Mouse (Mus musculus): ENCODE measurements around the gene Plce1. TPM values are rescaled to one million over a fixed set of nuclear protein-coding genes. Genes with fewer than 3 reads are reported as not detected.
A peak's percentile ranks its signal among the peaks of the same experiment; 100 is the strongest.

The Plce1 gene
- polyA plus RNA-seq, 1 experiment, result 2.2 TPM

DNA sequence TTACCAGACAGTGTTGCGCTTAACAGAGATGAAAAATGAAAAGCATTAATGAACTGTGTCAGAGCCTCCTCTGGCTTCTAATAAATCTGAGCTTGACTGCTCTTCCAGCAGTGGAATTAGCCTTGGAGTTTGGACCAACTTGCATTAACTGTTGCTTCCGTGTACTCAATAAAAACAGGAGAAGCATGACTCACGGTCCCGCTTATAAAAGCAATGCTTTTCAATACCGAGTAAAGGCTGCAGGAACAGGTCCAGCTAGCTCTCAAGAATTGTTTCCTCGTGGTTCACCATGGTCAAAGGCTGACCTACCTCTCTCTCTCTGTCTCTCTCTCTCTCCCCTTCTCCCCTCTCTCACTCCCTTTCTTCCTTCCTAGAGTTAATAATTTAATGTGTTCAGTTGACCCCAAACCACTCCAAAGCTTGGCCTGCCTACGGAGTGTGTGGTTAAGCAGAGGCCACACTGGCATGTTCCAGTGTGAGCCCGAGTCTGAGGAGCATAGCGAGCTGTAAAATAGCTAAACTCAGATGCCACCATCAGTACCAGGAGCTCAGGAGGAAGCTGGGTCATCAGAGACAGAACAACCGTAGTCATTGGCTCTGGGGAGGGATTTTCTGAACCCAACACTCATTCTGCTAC, 10.5 kb upstream of the Plce1 start:
- no peak overlapping the region for H3K27ac ChIP-seq (ENCODE audit: insufficient read depth, low read length)
- no peak overlapping the region for H3K4me3 ChIP-seq (ENCODE audit: insufficient read depth, low read length)
- H3K4me1 ChIP-seq (ENCODE audit: control insufficient read depth, insufficient read depth, low read length), result no peaks in the 10 kb centered on the region
- TF ChIP-seq POLR2A (IDR thresholded peaks at IDR 0.05; ENCODE audit: extremely low read depth, insufficient read depth, low read length) (no peak), CTCF (IDR thresholded peaks at IDR 0.05; ENCODE audit: extremely low read depth, insufficient read depth, low read length) (no peak)

DNA sequence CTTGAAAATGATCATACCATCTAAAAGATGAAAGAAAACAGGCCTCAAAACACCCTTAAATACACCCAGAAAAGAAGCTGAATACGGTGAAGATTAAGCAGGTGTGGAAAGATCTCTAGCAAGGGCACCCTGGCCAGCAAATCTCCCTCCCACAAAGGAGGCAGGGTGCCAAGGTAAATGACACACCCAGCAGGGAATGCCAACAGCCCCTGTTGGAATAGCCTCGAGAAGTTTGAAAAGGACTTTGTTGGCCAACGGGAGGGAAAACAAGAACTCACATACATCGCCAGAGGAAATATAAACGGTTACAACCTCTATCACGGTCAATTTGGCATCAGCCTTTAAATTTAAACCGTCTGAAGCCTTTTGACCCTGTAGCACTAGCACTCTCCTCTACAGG, 5.5 kb upstream of the Plce1 start:
- Histone ChIP-seq H3K27ac (ENCODE audit: insufficient read depth, low read length) (no peak overlapping the region), H3K4me1 (ENCODE audit: control insufficient read depth, insufficient read depth, low read length) (no peaks in the 10 kb centered on the region), H3K4me3 (ENCODE audit: insufficient read depth, low read length) (no peak overlapping the region)
- TF ChIP-seq CTCF (IDR thresholded peaks at IDR 0.05; ENCODE audit: extremely low read depth, insufficient read depth, low read length), result no peak
- TF ChIP-seq POLR2A (IDR thresholded peaks at IDR 0.05; ENCODE audit: extremely low read depth, insufficient read depth, low read length), result no peak

DNA sequence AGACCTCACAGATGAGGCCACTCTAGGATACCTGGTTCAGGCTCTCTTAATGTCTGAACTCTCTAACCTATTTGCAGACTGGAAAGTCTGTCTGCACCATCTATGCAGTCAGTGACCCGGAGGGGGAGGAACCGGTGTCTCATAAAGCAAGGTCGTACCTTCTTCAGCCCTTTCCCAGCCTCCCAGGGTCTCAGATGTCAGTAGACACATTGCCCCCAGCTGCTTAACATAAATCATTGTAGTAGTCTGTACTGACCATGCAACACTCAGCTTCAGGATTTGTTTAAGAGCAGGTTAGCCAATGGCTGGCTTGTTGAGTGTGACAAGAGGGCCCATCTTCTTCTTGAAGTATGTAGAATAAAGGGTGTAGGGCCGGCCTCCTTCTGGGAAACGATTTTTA, 2.6 kb upstream of the Plce1 start:
- Histone ChIP-seq H3K27ac (ENCODE audit: insufficient read depth, low read length) (no peak overlapping the region), H3K4me3 (ENCODE audit: insufficient read depth, low read length) (no peak overlapping the region), H3K4me1 (ENCODE audit: control insufficient read depth, insufficient read depth, low read length) (peaks cover 2% of the 10 kb centered on the region; the same call in 1 of the 2 replicates)
- TF ChIP-seq POLR2A (IDR thresholded peaks at IDR 0.05; ENCODE audit: extremely low read depth, insufficient read depth, low read length) (no peak), CTCF (IDR thresholded peaks at IDR 0.05; ENCODE audit: extremely low read depth, insufficient read depth, low read length) (no peak)

DNA sequence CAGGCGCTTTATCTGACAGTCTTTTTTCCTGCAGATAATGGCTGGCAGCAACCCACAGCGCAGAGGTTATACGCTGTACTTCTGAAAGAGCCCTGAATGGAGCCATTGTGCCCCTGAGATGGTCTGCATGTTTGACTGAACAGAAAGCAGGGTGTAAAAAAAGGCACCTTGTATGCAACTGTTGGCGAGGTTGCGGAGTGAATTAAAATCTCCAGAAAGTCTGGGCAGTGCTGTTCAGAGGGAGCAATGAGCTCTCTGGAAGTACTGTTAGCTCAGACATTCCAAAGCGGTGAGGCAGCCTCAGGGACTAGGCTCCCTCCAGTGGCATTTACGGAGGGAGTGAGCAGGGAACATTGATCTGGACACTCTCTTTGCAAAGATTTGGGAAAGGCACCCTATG, 2.0 kb upstream of the Plce1 start:
- TF ChIP-seq CTCF (IDR thresholded peaks at IDR 0.05; ENCODE audit: extremely low read depth, insufficient read depth, low read length) (no peak), POLR2A (IDR thresholded peaks at IDR 0.05; ENCODE audit: extremely low read depth, insufficient read depth, low read length) (no peak)
- no peak overlapping the region for H3K4me3 ChIP-seq (ENCODE audit: insufficient read depth, low read length)
- no peak overlapping the region for H3K27ac ChIP-seq (ENCODE audit: insufficient read depth, low read length)
- peaks cover 2% of the 10 kb centered on the region; the same call in 1 of the 2 replicates for H3K4me1 ChIP-seq (ENCODE audit: control insufficient read depth, insufficient read depth, low read length)

DNA sequence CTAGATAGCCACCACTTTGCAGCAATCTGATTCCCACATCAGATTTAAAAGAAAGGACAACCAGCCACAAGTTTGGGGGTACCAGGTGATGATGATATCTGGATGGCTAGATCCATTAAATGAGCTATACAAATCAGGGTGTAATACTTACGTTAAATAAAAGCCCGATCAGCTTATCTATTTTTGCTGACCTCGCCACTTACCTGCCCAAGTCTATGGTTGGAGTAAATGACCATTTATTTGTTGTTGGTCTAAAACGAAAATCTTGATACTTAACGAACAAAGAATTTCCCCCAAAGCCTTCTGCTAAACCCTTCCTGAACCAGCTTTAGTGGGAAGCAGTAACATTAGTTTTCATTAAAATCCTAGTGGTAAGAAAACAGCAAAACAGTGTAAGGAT, 1.4 kb upstream of the Plce1 start:
- TF ChIP-seq POLR2A (IDR thresholded peaks at IDR 0.05; ENCODE audit: extremely low read depth, insufficient read depth, low read length) (no peak), CTCF (IDR thresholded peaks at IDR 0.05; ENCODE audit: extremely low read depth, insufficient read depth, low read length) (no peak)
- H3K4me1 ChIP-seq (ENCODE audit: control insufficient read depth, insufficient read depth, low read length), result peaks cover 2% of the 10 kb centered on the region; the same call in 1 of the 2 replicates
- no peak overlapping the region for H3K4me3 ChIP-seq (ENCODE audit: insufficient read depth, low read length)
- no peak overlapping the region for H3K27ac ChIP-seq (ENCODE audit: insufficient read depth, low read length)

DNA sequence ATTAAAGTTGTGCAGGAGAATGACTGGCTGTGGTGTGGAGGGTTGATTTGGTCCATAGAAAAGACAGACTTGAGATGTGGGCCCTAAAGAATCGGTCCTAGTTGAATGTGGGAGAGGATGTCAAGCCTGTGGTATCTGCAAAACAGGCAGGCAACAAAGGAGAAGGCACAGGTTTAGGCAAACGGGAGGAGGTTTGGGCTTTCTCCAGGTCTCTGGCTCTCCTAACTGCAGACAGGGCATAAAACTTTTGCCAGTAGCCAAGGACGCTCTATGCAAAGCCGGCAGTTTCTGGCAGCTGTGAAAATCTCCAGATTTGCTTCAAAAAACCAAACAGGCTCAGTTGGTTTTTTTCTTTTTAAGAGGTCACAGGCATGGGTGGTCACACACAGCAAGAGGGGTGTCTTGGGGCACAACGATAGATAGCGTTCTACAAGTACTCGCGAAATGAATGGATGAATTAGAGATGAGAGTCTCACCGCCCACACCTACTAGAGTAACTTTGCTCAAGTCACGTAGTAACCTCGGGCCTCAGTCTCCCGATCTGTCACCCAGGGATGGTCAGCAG, 671 bp upstream of the Plce1 start:
- Histone ChIP-seq H3K4me3 (ENCODE audit: insufficient read depth, low read length) (peak overlapping the region; percentile 49), H3K27ac (ENCODE audit: insufficient read depth, low read length) (no peak overlapping the region), H3K4me1 (ENCODE audit: control insufficient read depth, insufficient read depth, low read length) (peaks cover 2% of the 10 kb centered on the region; the same call in 1 of the 2 replicates)
- TF ChIP-seq POLR2A (IDR thresholded peaks at IDR 0.05; ENCODE audit: extremely low read depth, insufficient read depth, low read length) (no peak), CTCF (IDR thresholded peaks at IDR 0.05; ENCODE audit: extremely low read depth, insufficient read depth, low read length) (no peak)

DNA sequence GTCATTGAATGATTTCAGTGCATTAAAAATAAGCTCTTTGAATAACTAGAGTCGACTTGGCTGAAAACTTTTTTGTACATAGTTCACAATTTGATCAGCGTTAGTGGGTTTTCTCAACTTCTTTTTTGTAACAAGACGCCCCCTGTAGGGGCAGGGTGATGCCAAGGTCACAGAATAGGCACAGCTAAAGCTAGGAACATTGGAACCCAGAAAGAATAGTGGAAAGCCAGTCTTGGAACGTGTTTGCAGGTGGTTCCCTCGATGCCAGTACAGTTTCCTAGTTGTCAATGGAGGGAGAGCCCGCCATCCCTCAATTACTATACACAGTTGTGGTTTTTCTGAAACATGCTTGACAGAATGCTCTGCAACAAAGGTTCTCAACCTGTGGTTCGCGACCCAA, 997 bp downstream of the Plce1 start:
- Histone ChIP-seq H3K27ac (ENCODE audit: insufficient read depth, low read length) (no peak overlapping the region), H3K4me3 (ENCODE audit: insufficient read depth, low read length) (peak overlapping the region; percentile 23), H3K4me1 (ENCODE audit: control insufficient read depth, insufficient read depth, low read length) (peaks cover 2% of the 10 kb centered on the region; the same call in 1 of the 2 replicates)
- TF ChIP-seq CTCF (IDR thresholded peaks at IDR 0.05; ENCODE audit: extremely low read depth, insufficient read depth, low read length), result no peak
- no peak for TF ChIP-seq POLR2A (IDR thresholded peaks at IDR 0.05; ENCODE audit: extremely low read depth, insufficient read depth, low read length)

DNA sequence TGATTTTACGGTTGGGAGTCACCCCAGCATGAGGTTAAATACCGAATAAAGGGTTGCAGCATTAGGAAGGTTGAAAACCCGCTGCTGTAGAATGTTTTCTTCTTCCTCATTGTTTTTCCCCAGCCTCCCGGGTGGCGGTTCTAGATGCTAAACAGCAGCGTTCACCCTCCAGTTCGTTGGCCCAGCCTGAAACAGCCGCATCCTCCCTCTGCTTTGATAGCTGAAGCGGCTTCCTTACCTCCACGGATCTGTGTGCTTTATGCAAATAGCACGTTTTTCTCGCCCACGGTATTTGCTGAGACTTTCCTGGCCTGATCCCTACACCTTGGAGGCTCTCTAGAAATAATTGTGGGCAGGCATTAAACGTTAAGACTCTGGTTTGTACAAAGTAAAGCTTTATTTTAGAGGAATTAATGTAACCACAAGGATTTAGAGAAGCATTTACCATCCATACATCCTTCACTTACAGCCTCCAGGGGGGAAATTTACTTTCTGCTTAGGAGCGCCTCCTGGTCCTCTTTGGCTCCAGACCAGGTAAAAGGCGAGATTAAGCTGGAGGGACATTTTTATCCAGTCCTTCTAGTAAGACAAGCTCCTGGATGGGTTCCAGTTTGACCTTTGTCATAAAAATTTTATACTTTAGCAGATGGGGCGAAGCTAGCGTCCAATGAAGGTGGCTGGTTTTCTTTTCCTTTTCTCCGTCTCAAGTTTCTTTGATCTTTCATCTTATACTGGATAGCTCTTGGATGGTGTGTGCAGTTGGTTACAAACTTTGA, 1.7 kb downstream of the Plce1 start:
- H3K4me1 ChIP-seq (ENCODE audit: control insufficient read depth, insufficient read depth, low read length), result peaks cover 2% of the 10 kb centered on the region; the same call in 1 of the 2 replicates
- H3K27ac ChIP-seq (ENCODE audit: insufficient read depth, low read length), result no peak overlapping the region
- peak overlapping the region; percentile 23; the same call in 1 of the 2 replicates for H3K4me3 ChIP-seq (ENCODE audit: insufficient read depth, low read length)
- TF ChIP-seq CTCF (IDR thresholded peaks at IDR 0.05; ENCODE audit: extremely low read depth, insufficient read depth, low read length) (no peak), POLR2A (IDR thresholded peaks at IDR 0.05; ENCODE audit: extremely low read depth, insufficient read depth, low read length) (no peak)

DNA sequence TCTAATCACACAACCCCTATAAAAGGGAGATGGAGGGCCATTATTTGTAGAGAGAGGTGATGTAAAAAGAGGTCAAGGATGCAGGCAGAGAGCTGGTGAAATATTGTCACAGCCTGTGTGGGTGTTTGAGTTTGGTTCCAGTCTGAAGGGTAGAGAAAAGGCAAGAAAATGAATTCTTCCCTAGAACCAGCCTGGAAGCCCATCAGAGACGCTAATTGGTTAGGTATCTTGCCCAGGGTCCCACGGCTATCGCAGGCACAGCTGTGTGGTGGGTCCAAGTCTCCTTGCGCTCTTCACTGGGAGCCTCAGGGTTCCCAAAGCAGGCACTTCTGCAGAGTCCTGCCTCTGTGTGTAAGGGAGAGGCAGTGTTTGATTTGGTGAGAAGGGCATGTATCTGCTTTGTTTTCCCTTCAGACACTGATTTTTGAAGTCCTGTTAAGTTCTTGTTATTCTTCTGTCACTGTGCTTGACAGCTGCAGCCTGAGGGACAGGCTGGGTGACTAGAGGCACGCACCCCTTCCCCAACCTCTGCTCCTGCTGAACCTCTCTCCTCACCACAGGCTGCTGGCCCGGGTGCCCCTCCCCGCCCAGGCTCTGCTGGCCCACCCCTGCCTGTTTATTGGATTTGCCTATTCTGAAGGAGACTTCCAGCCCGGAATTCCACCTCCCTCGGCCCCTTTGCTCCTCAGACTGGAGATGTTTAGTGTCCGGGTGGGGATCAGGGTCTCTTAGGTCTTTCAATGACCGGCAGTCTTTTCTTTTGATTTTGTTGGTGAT, 5.1 kb downstream of the Plce1 start:
- Histone ChIP-seq H3K27ac (ENCODE audit: insufficient read depth, low read length) (no peak overlapping the region), H3K4me3 (ENCODE audit: insufficient read depth, low read length) (no peak overlapping the region), H3K4me1 (ENCODE audit: control insufficient read depth, insufficient read depth, low read length) (no peaks in the 10 kb centered on the region)
- no peak for TF ChIP-seq CTCF (IDR thresholded peaks at IDR 0.05; ENCODE audit: extremely low read depth, insufficient read depth, low read length)
- TF ChIP-seq POLR2A (IDR thresholded peaks at IDR 0.05; ENCODE audit: extremely low read depth, insufficient read depth, low read length), result no peak

All from cortical plate, adult 2 months (tissue).